Mouse (Mus musculus) mesoderm, embryonic 11.5 days (tissue): ENCODE measurements around the gene Olfr299.

ENCODE experiments used
- DNase-seq: peaks from one replicate; pipeline ENCODE4 v3.0.0-alpha.2; 2012; ENCODE audit warnings: low read depth, low spot score

Olfr299 gene

GRCm38 (mm10) chr7:86459621-86460020 is at the start of gene Olfr299:
Olfr299 (plus strand) TSS chr7:86459921.
- DNase-seq: no peak

- DNase-seq: no peak
Observed at GRCm38 (mm10) chr7:86492384-86492783, 32.7 kb downstream of the Olfr299 start, which contains the start of gene Olfr298. Olfr298 (minus strand) TSS chr7:86492484.
